Mouse (Mus musculus): ENCODE data around the gene Cdh4. TPM values are rescaled to one million over a fixed set of nuclear protein-coding genes. Genes with fewer than 3 reads are reported as not detected.

Cdh4 gene
- total RNA-seq, 1 experiment = 1.9 TPM

DNA sequence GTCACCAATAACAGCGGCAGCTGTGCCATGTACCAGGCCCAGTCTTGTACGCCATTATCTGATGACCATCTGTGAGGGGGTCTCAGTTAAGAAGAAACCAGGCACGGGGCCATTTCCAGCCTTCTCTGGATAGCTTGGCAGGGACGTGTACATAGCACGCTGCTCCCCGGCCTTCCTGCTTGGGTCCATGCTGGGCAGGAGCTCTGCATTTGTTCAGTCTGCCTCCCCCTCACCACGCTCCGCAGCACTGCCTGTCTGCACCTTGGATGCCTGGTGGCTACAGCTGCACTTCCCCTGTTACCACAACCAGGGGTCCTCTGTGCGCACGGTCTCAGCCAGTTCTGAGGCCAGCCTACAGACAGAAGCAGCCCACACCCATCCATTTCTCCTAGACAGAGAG lies 163.0 kb downstream of the Cdh4 start:
- DNase-seq (ENCODE audit: low read depth, low spot score) = no peak
- Histone ChIP-seq H3K9me3 (ENCODE audit: control insufficient read depth, insufficient read depth, low read depth, low read length) (no peaks in the 10 kb centered on the region), H3K9ac (ENCODE audit: insufficient read depth, low read depth, low read length, poor library complexity, severe bottlenecking) (no peak overlapping the region), H3K36me3 (ENCODE audit: control insufficient read depth, insufficient read depth, low read length, poor library complexity, severe bottlenecking) (no peaks in the 10 kb centered on the region), H3K27ac (ENCODE audit: insufficient read depth, low read depth, low read length, poor library complexity, severe bottlenecking) (no peak overlapping the region), H3K4me3 (ENCODE audit: insufficient read depth in 1 of 2, low read depth in 1 of 2, low read length in 2 of 2, poor library complexity in 1 of 2, severe bottlenecking in 1 of 2) (no peak overlapping the region), H3K4me1 (ENCODE audit: control insufficient read depth in 2 of 2, insufficient read depth in 2 of 2, low read length in 2 of 2, poor library complexity in 1 of 2) (no peaks in the 10 kb centered on the region)
- in situ Hi-C loops (cut with MboI; ENCODE audit: low sequenced_read_pairs in 2 of 2, unreplicated experiment in 2 of 2) = no loop called here
- TF ChIP-seq MAFK (IDR thresholded peaks at IDR 0.05; ENCODE audit: insufficient read depth, low read depth, low read length) (no peak), ZNF384 (IDR thresholded peaks at IDR 0.05; ENCODE audit: low read depth, low read length) (no peak), CHD2 (IDR thresholded peaks at IDR 0.05; ENCODE audit: low read depth, low read length) (no peak), HCFC1 (IDR thresholded peaks at IDR 0.05; ENCODE audit: borderline replicate concordance, insufficient read depth, low read length) (no peak), ZC3H11A (IDR thresholded peaks at IDR 0.05; ENCODE audit: borderline replicate concordance, low read depth, low read length) (no peak)

DNA sequence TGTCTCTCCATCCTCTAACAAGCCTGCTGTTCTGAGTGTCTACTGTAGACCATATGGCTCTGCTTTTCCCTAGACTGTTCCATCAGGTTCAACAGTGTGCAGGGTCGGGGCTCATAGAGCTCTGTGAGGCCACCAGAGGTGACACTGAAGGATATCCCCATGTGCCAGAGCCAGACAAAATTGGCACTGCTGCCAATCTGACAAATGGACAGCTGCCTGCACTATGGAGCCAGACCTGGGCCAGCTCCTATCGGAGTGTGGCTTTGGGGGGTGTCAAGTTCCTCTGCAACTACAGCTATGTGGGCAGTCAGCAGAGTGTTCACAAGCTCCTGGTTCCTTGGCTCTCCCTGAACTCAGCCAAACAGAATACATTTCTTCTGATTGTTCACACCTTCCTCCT lies 164.1 kb downstream of the Cdh4 start:
- in situ Hi-C loops (cut with MboI; ENCODE audit: low sequenced_read_pairs in 2 of 2, unreplicated experiment in 2 of 2) = no loop called here
- DNase-seq (ENCODE audit: low read depth, low spot score) = no peak
- Histone ChIP-seq H3K4me1 (ENCODE audit: control insufficient read depth in 2 of 2, insufficient read depth in 2 of 2, low read length in 2 of 2, poor library complexity in 1 of 2) (no peaks in the 10 kb centered on the region), H3K36me3 (ENCODE audit: control insufficient read depth, insufficient read depth, low read length, poor library complexity, severe bottlenecking) (no peaks in the 10 kb centered on the region), H3K9me3 (ENCODE audit: control insufficient read depth, insufficient read depth, low read depth, low read length) (no peaks in the 10 kb centered on the region), H3K27ac (ENCODE audit: insufficient read depth, low read depth, low read length, poor library complexity, severe bottlenecking) (no peak overlapping the region), H3K4me3 (ENCODE audit: insufficient read depth in 1 of 2, low read depth in 1 of 2, low read length in 2 of 2, poor library complexity in 1 of 2, severe bottlenecking in 1 of 2) (no peak overlapping the region), H3K9ac (ENCODE audit: insufficient read depth, low read depth, low read length, poor library complexity, severe bottlenecking) (no peak overlapping the region)
- no peak for TF ChIP-seq CHD2 (IDR thresholded peaks at IDR 0.05; ENCODE audit: low read depth, low read length)
- TF ChIP-seq ZNF384 (IDR thresholded peaks at IDR 0.05; ENCODE audit: low read depth, low read length) = no peak
- TF ChIP-seq HCFC1 (IDR thresholded peaks at IDR 0.05; ENCODE audit: borderline replicate concordance, insufficient read depth, low read length) = no peak
- no peak for TF ChIP-seq ZC3H11A (IDR thresholded peaks at IDR 0.05; ENCODE audit: borderline replicate concordance, low read depth, low read length)
- TF ChIP-seq MAFK (IDR thresholded peaks at IDR 0.05; ENCODE audit: insufficient read depth, low read depth, low read length) = no peak

DNA sequence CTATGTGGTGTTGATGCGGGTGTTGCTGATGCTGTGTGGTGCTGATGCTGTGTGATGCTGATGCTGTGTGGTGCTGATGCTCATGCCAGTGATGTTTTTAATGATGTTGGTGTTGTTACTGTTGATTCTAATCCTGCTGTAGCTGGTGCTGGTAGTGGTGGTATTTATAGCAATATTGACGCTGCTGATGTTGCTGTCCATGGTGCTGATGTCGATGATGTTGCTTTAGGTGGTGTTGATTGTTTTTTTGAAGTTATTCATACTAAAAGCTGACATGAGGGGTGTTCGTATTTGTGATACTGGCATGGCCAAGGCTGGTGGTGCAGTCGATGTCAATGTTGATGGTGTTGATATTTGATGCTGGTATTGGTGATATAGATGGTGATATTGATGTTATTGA lies 173.7 kb downstream of the Cdh4 start:
- peak; percentile 24 for DNase-seq (ENCODE audit: low read depth, low spot score)
- no peak overlapping the region for H3K9ac ChIP-seq (ENCODE audit: insufficient read depth, low read depth, low read length, poor library complexity, severe bottlenecking)
- H3K27ac ChIP-seq (ENCODE audit: insufficient read depth, low read depth, low read length, poor library complexity, severe bottlenecking) = no peak overlapping the region
- H3K9me3 ChIP-seq (ENCODE audit: control insufficient read depth, insufficient read depth, low read depth, low read length) = no peaks in the 10 kb centered on the region
- in situ Hi-C loops (cut with MboI; ENCODE audit: low sequenced_read_pairs in 2 of 2, unreplicated experiment in 2 of 2) = no loop called here
- TF ChIP-seq MAFK (IDR thresholded peaks at IDR 0.05; ENCODE audit: insufficient read depth, low read depth, low read length) (no peak), HCFC1 (IDR thresholded peaks at IDR 0.05; ENCODE audit: borderline replicate concordance, insufficient read depth, low read length) (no peak), CHD2 (IDR thresholded peaks at IDR 0.05; ENCODE audit: low read depth, low read length) (no peak), ZC3H11A (IDR thresholded peaks at IDR 0.05; ENCODE audit: borderline replicate concordance, low read depth, low read length) (no peak), ZNF384 (IDR thresholded peaks at IDR 0.05; ENCODE audit: low read depth, low read length) (no peak)
- H3K4me3 ChIP-seq (ENCODE audit: insufficient read depth in 1 of 2, low read depth in 1 of 2, low read length in 2 of 2, poor library complexity in 1 of 2, severe bottlenecking in 1 of 2) = no peak overlapping the region
- H3K4me1 ChIP-seq (ENCODE audit: control insufficient read depth in 2 of 2, insufficient read depth in 2 of 2, low read length in 2 of 2, poor library complexity in 1 of 2) = peaks cover 0 to 2% of the 10 kb centered on the region in 2 experiments; a peak in 1 of 4 replicates
- H3K36me3 ChIP-seq (ENCODE audit: control insufficient read depth, insufficient read depth, low read length, poor library complexity, severe bottlenecking) = no peaks in the 10 kb centered on the region

GRCm38 (mm10) chr2:179623643-179624473 lies 181.6 kb downstream of the Cdh4 start:
- Histone ChIP-seq H3K9ac (ENCODE audit: insufficient read depth, low read depth, low read length, poor library complexity, severe bottlenecking) (no peak overlapping the region), H3K36me3 (ENCODE audit: control insufficient read depth, insufficient read depth, low read length, poor library complexity, severe bottlenecking) (no peaks in the 10 kb centered on the region; the same call in 1 of the 2 replicates), H3K4me1 (ENCODE audit: control insufficient read depth in 2 of 2, insufficient read depth in 2 of 2, low read length in 2 of 2, poor library complexity in 1 of 2) (no peaks in the 10 kb centered on the region), H3K27ac (ENCODE audit: insufficient read depth, low read depth, low read length, poor library complexity, severe bottlenecking) (no peak overlapping the region), H3K9me3 (ENCODE audit: control insufficient read depth, insufficient read depth, low read depth, low read length) (no peaks in the 10 kb centered on the region), H3K4me3 (ENCODE audit: insufficient read depth in 1 of 2, low read depth in 1 of 2, low read length in 2 of 2, poor library complexity in 1 of 2, severe bottlenecking in 1 of 2) (no peak overlapping the region)
- in situ Hi-C loops (cut with MboI; ENCODE audit: low sequenced_read_pairs in 2 of 2, unreplicated experiment in 2 of 2) = no loop called here
- TF ChIP-seq CHD2 (IDR thresholded peaks at IDR 0.05; ENCODE audit: low read depth, low read length) (no peak), ZC3H11A (IDR thresholded peaks at IDR 0.05; ENCODE audit: borderline replicate concordance, low read depth, low read length) (no peak)
- DNase-seq (ENCODE audit: low read depth, low spot score) = no peak
